Mouse (Mus musculus): Measurements from ENCODE around the gene Gm36210. TPM values are rescaled to one million over a fixed set of nuclear protein-coding genes. Genes with fewer than 3 reads are reported as not detected.

The Gm36210 gene
- polyA plus RNA-seq, 1 experiment, result not detected

- Histone ChIP-seq H3K4me1 (ENCODE audit: control insufficient read depth, insufficient read depth, low read length) (no peaks in the 10 kb centered on the region), H3K27ac (ENCODE audit: control insufficient read depth, insufficient read depth, low read depth, low read length, poor library complexity) (no peak overlapping the region), H3K4me3 (replicated peaks; ENCODE audit: control insufficient read depth, low read depth, low read length) (no peak overlapping the region)
- TF ChIP-seq POLR2A (IDR thresholded peaks at IDR 0.05; ENCODE audit: borderline replicate concordance, control insufficient read depth, low read depth, low read length) (no peak), CTCF (IDR thresholded peaks at IDR 0.05; ENCODE audit: control insufficient read depth, insufficient read depth, low read length) (no peak)
- 78% methylated on average over 3 of the region's 3 CpGs for WGBS
Measured at GRCm38 (mm10) chr7:4853613-4854012, 52.7 kb downstream of the Gm36210 start.

GRCm38 (mm10) chr7:4851315-4851688, 55.0 kb downstream of the Gm36210 start:
- WGBS, result 83% methylated on average over 8 of the region's 8 CpGs
- TF ChIP-seq CTCF (IDR thresholded peaks at IDR 0.05; ENCODE audit: control insufficient read depth, insufficient read depth, low read length) (no peak), POLR2A (IDR thresholded peaks at IDR 0.05; ENCODE audit: borderline replicate concordance, control insufficient read depth, low read depth, low read length) (no peak)

GRCm38 (mm10) chr7:4850621-4851314, 55.5 kb downstream of the Gm36210 start:
- WGBS, result 73% methylated on average over 11 of the region's 11 CpGs
- TF ChIP-seq CTCF (IDR thresholded peaks at IDR 0.05; ENCODE audit: control insufficient read depth, insufficient read depth, low read length) (no peak), POLR2A (IDR thresholded peaks at IDR 0.05; ENCODE audit: borderline replicate concordance, control insufficient read depth, low read depth, low read length) (no peak)
- no peaks in the 10 kb centered on the region for H3K4me1 ChIP-seq (ENCODE audit: control insufficient read depth, insufficient read depth, low read length)
- H3K4me3 ChIP-seq (replicated peaks; ENCODE audit: control insufficient read depth, low read depth, low read length), result no peak overlapping the region
- no peak overlapping the region for H3K27ac ChIP-seq (ENCODE audit: control insufficient read depth, insufficient read depth, low read depth, low read length, poor library complexity)

More at GRCm38 (mm10) chr7:4851315-4851688, 55.0 kb downstream of the Gm36210 start:
- Histone ChIP-seq H3K4me3 (replicated peaks; ENCODE audit: control insufficient read depth, low read depth, low read length) (no peak overlapping the region), H3K27ac (ENCODE audit: control insufficient read depth, insufficient read depth, low read depth, low read length, poor library complexity) (no peak overlapping the region), H3K4me1 (ENCODE audit: control insufficient read depth, insufficient read depth, low read length) (no peaks in the 10 kb centered on the region)

GRCm38 (mm10) chr7:4849372-4849771, 56.9 kb downstream of the Gm36210 start:
- no peaks in the 10 kb centered on the region for H3K4me1 ChIP-seq (ENCODE audit: control insufficient read depth, insufficient read depth, low read length)
- no peak overlapping the region; the same call in 1 of the 2 replicates for H3K27ac ChIP-seq (ENCODE audit: control insufficient read depth, insufficient read depth, low read depth, low read length, poor library complexity)
- H3K4me3 ChIP-seq (replicated peaks; ENCODE audit: control insufficient read depth, low read depth, low read length), result no peak overlapping the region
- TF ChIP-seq CTCF (IDR thresholded peaks at IDR 0.05; ENCODE audit: control insufficient read depth, insufficient read depth, low read length) (no peak), POLR2A (IDR thresholded peaks at IDR 0.05; ENCODE audit: borderline replicate concordance, control insufficient read depth, low read depth, low read length) (no peak)
- 79% methylated on average over 9 of the region's 9 CpGs for WGBS

Other genes with a start within 250 kb of the Gm36210 start
- 53.3 and 89.0 TPM in 2 replicates for gene Ppp6r1, start 247.5 kb downstream of the Gm36210 start, polyA plus RNA-seq (2011; ENCODE audit: insufficient read depth, insufficient read length, low replicate concordance, missing spikeins)
- 11.7 and 19.8 TPM in 2 replicates for gene Hspbp1, start 221.4 kb downstream of the Gm36210 start, polyA plus RNA-seq (2011; ENCODE audit: insufficient read depth, insufficient read length, low replicate concordance, missing spikeins)
- gene Brsk1, start 215.9 kb downstream of the Gm36210 start, polyA plus RNA-seq (2011; ENCODE audit: insufficient read depth, insufficient read length, low replicate concordance, missing spikeins), result 3.7 TPM in 1 of 2 replicates, not detected in the other
- 5.1 and 7.2 TPM in 2 replicates for gene Tmem150b, start 181.3 kb downstream of the Gm36210 start, polyA plus RNA-seq (2011; ENCODE audit: insufficient read depth, insufficient read length, low replicate concordance, missing spikeins)
- 98.4 and 144 TPM in 2 replicates for gene Kmt5c, start 166.4 kb downstream of the Gm36210 start, polyA plus RNA-seq (2011; ENCODE audit: insufficient read depth, insufficient read length, low replicate concordance, missing spikeins)
- 169 and 179 TPM in 2 replicates for gene Cox6b2, start 153.4 kb downstream of the Gm36210 start, polyA plus RNA-seq (2011; ENCODE audit: insufficient read depth, insufficient read length, low replicate concordance, missing spikeins)
- gene Fam71e2, start 135.2 kb downstream of the Gm36210 start, polyA plus RNA-seq (2011; ENCODE audit: insufficient read depth, insufficient read length, low replicate concordance, missing spikeins), result not detected in 2 replicates
- gene Il11, start 123.7 kb downstream of the Gm36210 start, polyA plus RNA-seq (2011; ENCODE audit: insufficient read depth, insufficient read length, low replicate concordance, missing spikeins), result not detected in 2 replicates
- gene Tmem190, start 123.6 kb downstream of the Gm36210 start, polyA plus RNA-seq (2011; ENCODE audit: insufficient read depth, insufficient read length, low replicate concordance, missing spikeins), result not detected in 2 replicates
- 3.9 and 12.0 TPM in 2 replicates for gene Tmem238, start 116.9 kb downstream of the Gm36210 start, polyA plus RNA-seq (2011; ENCODE audit: insufficient read depth, insufficient read length, low replicate concordance, missing spikeins)
- gene Rpl28, start 113.6 kb downstream of the Gm36210 start, polyA plus RNA-seq (2011; ENCODE audit: insufficient read depth, insufficient read length, low replicate concordance, missing spikeins), result 441 and 887 TPM in 2 replicates
- 367 and 488 TPM in 2 replicates for gene Ube2s, start 93.9 kb downstream of the Gm36210 start, polyA plus RNA-seq (2011; ENCODE audit: insufficient read depth, insufficient read length, low replicate concordance, missing spikeins)
- gene Shisa7, start 61.8 kb downstream of the Gm36210 start, polyA plus RNA-seq (2011; ENCODE audit: insufficient read depth, insufficient read length, low replicate concordance, missing spikeins), result 0.25 and 0.67 TPM in 2 replicates
- 3.9 and 12.4 TPM in 2 replicates for gene Isoc2b, start 36.3 kb downstream of the Gm36210 start, polyA plus RNA-seq (2011; ENCODE audit: insufficient read depth, insufficient read length, low replicate concordance, missing spikeins)
- gene Isoc2a, start 29.4 kb downstream of the Gm36210 start, polyA plus RNA-seq (2011; ENCODE audit: insufficient read depth, insufficient read length, low replicate concordance, missing spikeins), result 10.7 and 21.3 TPM in 2 replicates
- 7.6 and 10.6 TPM in 2 replicates for gene Zfp628, start 8.7 kb upstream of the Gm36210 start, polyA plus RNA-seq (2011; ENCODE audit: insufficient read depth, insufficient read length, low replicate concordance, missing spikeins)
- 1.4 and 2.8 TPM in 2 replicates for gene Nat14, start 15.5 kb upstream of the Gm36210 start, polyA plus RNA-seq (2011; ENCODE audit: insufficient read depth, insufficient read length, low replicate concordance, missing spikeins)
- gene Ssc5d, start 19.3 kb upstream of the Gm36210 start, polyA plus RNA-seq (2011; ENCODE audit: insufficient read depth, insufficient read length, low replicate concordance, missing spikeins), result 0.70 and 1.5 TPM in 2 replicates
- gene Sbk2, start 57.9 kb upstream of the Gm36210 start, polyA plus RNA-seq (2011; ENCODE audit: insufficient read depth, insufficient read length, low replicate concordance, missing spikeins), result not detected in 2 replicates
- gene Sbk3, start 64.7 kb upstream of the Gm36210 start, polyA plus RNA-seq (2011; ENCODE audit: insufficient read depth, insufficient read length, low replicate concordance, missing spikeins), result not detected in 2 replicates
- gene Zfp579, start 89.6 kb upstream of the Gm36210 start, polyA plus RNA-seq (2011; ENCODE audit: insufficient read depth, insufficient read length, low replicate concordance, missing spikeins), result 13.5 and 44.8 TPM in 2 replicates
- 12.6 and 15.8 TPM in 2 replicates for gene Zfp524, start 107.9 kb upstream of the Gm36210 start, polyA plus RNA-seq (2011; ENCODE audit: insufficient read depth, insufficient read length, low replicate concordance, missing spikeins)
- gene Fiz1, start 108.2 kb upstream of the Gm36210 start, polyA plus RNA-seq (2011; ENCODE audit: insufficient read depth, insufficient read length, low replicate concordance, missing spikeins), result 10.9 and 18.9 TPM in 2 replicates
- gene Gm44973, start 109.0 kb upstream of the Gm36210 start, polyA plus RNA-seq (2011; ENCODE audit: insufficient read depth, insufficient read length, low replicate concordance, missing spikeins), result not detected in 2 replicates
- gene Zfp865, start 113.9 kb upstream of the Gm36210 start, polyA plus RNA-seq (2011; ENCODE audit: insufficient read depth, insufficient read length, low replicate concordance, missing spikeins), result 23.9 and 30.4 TPM in 2 replicates
- not detected in 2 replicates for gene Ccdc106, start 114.0 kb upstream of the Gm36210 start, polyA plus RNA-seq (2011; ENCODE audit: insufficient read depth, insufficient read length, low replicate concordance, missing spikeins)
- gene 4632433K11Rik, start 127.6 kb upstream of the Gm36210 start, polyA plus RNA-seq (2011; ENCODE audit: insufficient read depth, insufficient read length, low replicate concordance, missing spikeins), result 1.5 TPM in 1 of 2 replicates, not detected in the other
- gene Zfp784, start 131.9 kb upstream of the Gm36210 start, polyA plus RNA-seq (2011; ENCODE audit: insufficient read depth, insufficient read length, low replicate concordance, missing spikeins), result 0.90 and 2.3 TPM in 2 replicates
- gene Zfp580, start 145.0 kb upstream of the Gm36210 start, polyA plus RNA-seq (2011; ENCODE audit: insufficient read depth, insufficient read length, low replicate concordance, missing spikeins), result 2.7 and 4.6 TPM in 2 replicates
- 177 and 222 TPM in 2 replicates for gene U2af2, start 155.6 kb upstream of the Gm36210 start, polyA plus RNA-seq (2011; ENCODE audit: insufficient read depth, insufficient read length, low replicate concordance, missing spikeins)
- gene Epn1, start 173.7 kb upstream of the Gm36210 start, polyA plus RNA-seq (2011; ENCODE audit: insufficient read depth, insufficient read length, low replicate concordance, missing spikeins), result 109 and 135 TPM in 2 replicates
- gene Rfpl4, start 210.4 kb upstream of the Gm36210 start, polyA plus RNA-seq (2011; ENCODE audit: insufficient read depth, insufficient read length, low replicate concordance, missing spikeins), result not detected in 2 replicates
- gene Rasl2-9, start 219.4 kb upstream of the Gm36210 start, polyA plus RNA-seq (2011; ENCODE audit: insufficient read depth, insufficient read length, low replicate concordance, missing spikeins), result not detected in 2 replicates
- gene Vmn1r55, start 243.2 kb upstream of the Gm36210 start, polyA plus RNA-seq (2011; ENCODE audit: insufficient read depth, insufficient read length, low replicate concordance, missing spikeins), result not detected in 2 replicates

Measured in bone marrow, adult 2 months (tissue).